Mouse (Mus musculus) layer of hippocampus, adult 6 months (tissue): ENCODE data around the gene Gm1527. TPM values are rescaled to one million over a fixed set of nuclear protein-coding genes. Genes with fewer than 3 reads are reported as not detected.

Source experiments
- long read RNA-seq, 2 experiments: library from polyadenylated mRNA; unstranded; transcript quantifications; one replicate each; pipeline ENCODE4 v2.0.0; 2019 to 2020
- polyA plus RNA-seq: library from polyadenylated mRNA; unstranded; fragments of <200 nt; fragmentation: Nextera tagmentation; gene quantifications from 2 replicates; pipeline ENCODE4 v1.2.3, GENCODE M21; 2021

Gm1527 gene
- not detected in 2 replicates for polyA plus RNA-seq
- long read RNA-seq, experiment 1 = 0 reads
- long read RNA-seq, experiment 2 = 0 reads

GRCm38 (mm10) chr3:28892317-28892716 lies at the start of gene Gm1527:
TSS of gene Gm1527 (plus strand) at chr3:28892617.

Other genes starting within 250 kb of the Gm1527 start
- 0.13 TPM in 1 of 2 replicates, not detected in the other for gene Slc2a2, start 194.7 kb upstream of the Gm1527 start, polyA plus RNA-seq
- 12.7 and 15.6 TPM in 2 replicates for gene Eif5a2, start 111.3 kb upstream of the Gm1527 start, polyA plus RNA-seq
- gene Rpl22l1, start 87.2 kb upstream of the Gm1527 start, polyA plus RNA-seq = 1,120 and 1,130 TPM in 2 replicates
- gene Egfem1, start 189.4 kb downstream of the Gm1527 start, polyA plus RNA-seq = 4.2 and 4.8 TPM in 2 replicates